Mouse (Mus musculus) thymus, postnatal 36 days (tissue): Measurements from ENCODE around the gene Smc1b.

Experiments used
- DNase-seq, 2 experiments: peaks; one replicate each; pipeline ENCODE4 v3.0.0; 2022; ENCODE audit warnings: mixed read lengths in 2 of 2

Smc1b gene

GRCm38 (mm10) chr15:85131275-85132192 is at the start of gene Smc1b, which contains the start of gene Ribc2:
Gene Smc1b (minus strand): TSS chr15:85131964.
Gene Ribc2 (plus strand): TSS chr15:85132078.
- no peak for DNase-seq

GRCm38 (mm10) chr15:85180368-85180767 is 48.6 kb upstream of the Smc1b start:
- no peak for DNase-seq

- no peak for DNase-seq
Measured at GRCm38 (mm10) chr15:85179528-85180180, 47.9 kb upstream of the Smc1b start.

- DNase-seq: no peak
Measured at GRCm38 (mm10) chr15:85178172-85178571, 46.4 kb upstream of the Smc1b start.

GRCm38 (mm10) chr15:85177576-85177975 is 45.8 kb upstream of the Smc1b start:
- DNase-seq: no peak

GRCm38 (mm10) chr15:85174060-85174459 is 42.3 kb upstream of the Smc1b start:
- DNase-seq: no peak

- no peak for DNase-seq
Measured at GRCm38 (mm10) chr15:85173425-85173824, 41.7 kb upstream of the Smc1b start.

- DNase-seq: no peak
Measured at GRCm38 (mm10) chr15:85172054-85172453, 40.3 kb upstream of the Smc1b start.

GRCm38 (mm10) chr15:85167086-85167679 is 35.4 kb upstream of the Smc1b start:
- DNase-seq: no peak

GRCm38 (mm10) chr15:85166433-85166933 is 34.7 kb upstream of the Smc1b start:
- no peak for DNase-seq

- no peak for DNase-seq
Measured at GRCm38 (mm10) chr15:85162693-85163663, 31.2 kb upstream of the Smc1b start.

- DNase-seq: no peak
Measured at GRCm38 (mm10) chr15:85161416-85161815, 29.7 kb upstream of the Smc1b start.

GRCm38 (mm10) chr15:85156198-85156597 is 24.4 kb upstream of the Smc1b start:
- no peak for DNase-seq

GRCm38 (mm10) chr15:85154091-85154490 is 22.3 kb upstream of the Smc1b start:
- no peak for DNase-seq

- DNase-seq: no peak
Measured at GRCm38 (mm10) chr15:85152577-85152976, 20.8 kb upstream of the Smc1b start.

- peak; percentile 53 to 61 for DNase-seq
Measured at GRCm38 (mm10) chr15:85151433-85151918, 19.7 kb upstream of the Smc1b start.

- no peak for DNase-seq
Measured at GRCm38 (mm10) chr15:85144249-85144648, 12.5 kb upstream of the Smc1b start.

- no peak for DNase-seq
Measured at GRCm38 (mm10) chr15:85143747-85144146, 12.0 kb upstream of the Smc1b start.

- DNase-seq: no peak
Measured at GRCm38 (mm10) chr15:85143161-85143560, 11.4 kb upstream of the Smc1b start.

- no peak for DNase-seq
Measured at GRCm38 (mm10) chr15:85142441-85142840, 10.7 kb upstream of the Smc1b start.

- no peak for DNase-seq
Measured at GRCm38 (mm10) chr15:85141290-85141689, 9.5 kb upstream of the Smc1b start.

- DNase-seq: no peak
Measured at GRCm38 (mm10) chr15:85135143-85135542, 3.4 kb upstream of the Smc1b start.
